Mouse (Mus musculus): Measurements from ENCODE around the gene Egfr. TPM values are rescaled to one million over a fixed set of nuclear protein-coding genes. Genes with fewer than 3 reads are reported as not detected.

Gene Egfr
- polyA plus RNA-seq (2015; fragmentation: Nextera tagmentation; extraction: Ambion mirVana): 4.0 and 8.3 TPM in 2 replicates

DNA sequence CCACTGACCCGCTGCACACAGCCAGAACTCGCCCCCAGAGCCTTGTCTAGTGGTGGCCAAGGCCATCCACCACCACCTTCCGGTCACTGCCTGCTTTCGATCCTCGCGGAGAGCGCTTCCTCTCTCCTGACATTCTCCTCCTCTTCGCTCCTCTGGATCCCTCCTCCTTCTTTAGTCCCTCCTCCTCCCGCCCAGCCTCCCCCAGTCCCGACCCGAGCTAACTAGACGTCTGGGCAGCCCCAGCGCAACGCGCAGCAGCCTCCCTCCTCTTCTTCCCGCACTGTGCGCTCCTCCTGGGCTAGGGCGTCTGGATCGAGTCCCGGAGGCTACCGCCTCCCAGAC lies at the start of gene Egfr:
Egfr (plus strand) TSS at position 197 of the 342 bp plus-strand sequence.
- no peaks in the 10 kb centered on the region for H3K36me3 ChIP-seq (ENCODE audit: control insufficient read depth, insufficient read depth, low read length)
- H3K27ac ChIP-seq (ENCODE audit: low read length): no peak within 1 kb of the TSS
- 0% methylated on average over 21 of the region's 21 CpGs for WGBS
- peak; percentile 88 for ATAC-seq
- no peaks in the 10 kb centered on the region for H3K9me3 ChIP-seq (replicated peaks; ENCODE audit: control insufficient read depth, low read length, poor library complexity, severe bottlenecking)
- peaks cover 7% of the 10 kb centered on the region; the same call in 1 of the 2 replicates for H3K4me1 ChIP-seq (ENCODE audit: control insufficient read depth, insufficient read depth, low read length)
- H3K4me2 ChIP-seq (ENCODE audit: low read length): peak within 1 kb of the TSS; percentile 97
- H3K9ac ChIP-seq (ENCODE audit: low read depth, low read length): peak within 1 kb of the TSS; percentile 60
- peak within 1 kb of the TSS; percentile 51 for H3K4me3 ChIP-seq (ENCODE audit: low read depth, low read length)
- H3K27me3 ChIP-seq (ENCODE audit: control insufficient read depth, insufficient read depth, low read depth, low read length): peaks cover 29% of the 10 kb centered on the region

GRCm38 (mm10) chr11:16703221-16703620 lies 48.8 kb upstream of the Egfr start:
- no peak for ATAC-seq
- Histone ChIP-seq H3K27ac (ENCODE audit: low read length) (no peak overlapping the region), H3K4me2 (ENCODE audit: low read length) (no peak overlapping the region), H3K9ac (ENCODE audit: low read depth, low read length) (no peak overlapping the region), H3K4me1 (ENCODE audit: control insufficient read depth, insufficient read depth, low read length) (no peaks in the 10 kb centered on the region), H3K4me3 (ENCODE audit: low read depth, low read length) (no peak overlapping the region), H3K27me3 (ENCODE audit: control insufficient read depth, insufficient read depth, low read depth, low read length) (no peaks in the 10 kb centered on the region), H3K36me3 (ENCODE audit: control insufficient read depth, insufficient read depth, low read length) (no peaks in the 10 kb centered on the region), H3K9me3 (replicated peaks; ENCODE audit: control insufficient read depth, low read length, poor library complexity, severe bottlenecking) (no peaks in the 10 kb centered on the region)
- 93% methylated on average over 3 of the region's 3 CpGs for WGBS

DNA sequence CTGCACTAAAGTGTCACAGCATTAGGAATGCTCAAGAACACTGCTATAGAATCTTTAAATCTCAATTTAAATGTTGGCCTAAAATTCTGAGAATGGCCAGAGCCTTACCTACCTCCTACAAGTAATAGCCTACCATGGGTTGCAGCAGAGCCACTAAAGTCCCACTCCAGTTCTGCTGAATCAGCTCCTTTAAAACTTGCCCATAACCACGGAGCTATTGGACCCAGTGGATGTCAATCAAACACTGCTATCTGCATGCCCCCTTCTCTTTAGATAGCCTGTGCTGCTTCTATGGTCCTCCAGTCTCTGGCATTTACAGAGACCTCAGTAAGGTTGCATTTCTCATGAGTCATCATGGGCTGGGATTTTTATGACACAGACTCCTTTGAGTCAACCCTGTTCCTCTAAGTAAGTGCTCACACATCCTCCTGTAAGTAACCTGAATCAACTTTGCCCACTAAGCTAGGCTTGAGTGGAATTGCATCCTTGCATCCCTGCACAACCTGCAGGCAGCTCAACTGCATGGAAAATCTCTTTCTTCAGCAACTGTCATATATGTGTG lies 16.8 kb upstream of the Egfr start:
- Histone ChIP-seq H3K4me2 (ENCODE audit: low read length) (no peak overlapping the region), H3K27ac (ENCODE audit: low read length) (no peak overlapping the region), H3K27me3 (ENCODE audit: control insufficient read depth, insufficient read depth, low read depth, low read length) (no peaks in the 10 kb centered on the region), H3K4me3 (ENCODE audit: low read depth, low read length) (no peak overlapping the region), H3K9me3 (replicated peaks; ENCODE audit: control insufficient read depth, low read length, poor library complexity, severe bottlenecking) (no peaks in the 10 kb centered on the region), H3K9ac (ENCODE audit: low read depth, low read length) (no peak overlapping the region), H3K36me3 (ENCODE audit: control insufficient read depth, insufficient read depth, low read length) (no peaks in the 10 kb centered on the region), H3K4me1 (ENCODE audit: control insufficient read depth, insufficient read depth, low read length) (no peaks in the 10 kb centered on the region)
- ATAC-seq: no peak
- WGBS: 55% methylated on average over 1 of the region's 1 CpGs

GRCm38 (mm10) chr11:16737323-16737722 lies 14.7 kb upstream of the Egfr start:
- 78% methylated on average over 2 of the region's 2 CpGs for WGBS
- Histone ChIP-seq H3K4me1 (ENCODE audit: control insufficient read depth, insufficient read depth, low read length) (no peaks in the 10 kb centered on the region), H3K9ac (ENCODE audit: low read depth, low read length) (no peak overlapping the region), H3K27ac (ENCODE audit: low read length) (no peak overlapping the region), H3K9me3 (replicated peaks; ENCODE audit: control insufficient read depth, low read length, poor library complexity, severe bottlenecking) (no peaks in the 10 kb centered on the region), H3K4me2 (ENCODE audit: low read length) (no peak overlapping the region), H3K4me3 (ENCODE audit: low read depth, low read length) (no peak overlapping the region), H3K36me3 (ENCODE audit: control insufficient read depth, insufficient read depth, low read length) (no peaks in the 10 kb centered on the region), H3K27me3 (ENCODE audit: control insufficient read depth, insufficient read depth, low read depth, low read length) (no peaks in the 10 kb centered on the region)
- no peak for ATAC-seq

GRCm38 (mm10) chr11:16738691-16739090 lies 13.3 kb upstream of the Egfr start:
- H3K27ac ChIP-seq (ENCODE audit: low read length): no peak overlapping the region
- H3K4me1 ChIP-seq (ENCODE audit: control insufficient read depth, insufficient read depth, low read length): no peaks in the 10 kb centered on the region
- no peaks in the 10 kb centered on the region for H3K9me3 ChIP-seq (replicated peaks; ENCODE audit: control insufficient read depth, low read length, poor library complexity, severe bottlenecking)
- H3K36me3 ChIP-seq (ENCODE audit: control insufficient read depth, insufficient read depth, low read length): no peaks in the 10 kb centered on the region
- H3K27me3 ChIP-seq (ENCODE audit: control insufficient read depth, insufficient read depth, low read depth, low read length): no peaks in the 10 kb centered on the region
- no peak for ATAC-seq
- no peak overlapping the region for H3K4me3 ChIP-seq (ENCODE audit: low read depth, low read length)
- no peak overlapping the region for H3K4me2 ChIP-seq (ENCODE audit: low read length)
- H3K9ac ChIP-seq (ENCODE audit: low read depth, low read length): no peak overlapping the region
- WGBS: 91% methylated on average over 2 of the region's 2 CpGs

GRCm38 (mm10) chr11:16739155-16739554 lies 12.8 kb upstream of the Egfr start:
- H3K9me3 ChIP-seq (replicated peaks; ENCODE audit: control insufficient read depth, low read length, poor library complexity, severe bottlenecking): no peaks in the 10 kb centered on the region
- H3K27ac ChIP-seq (ENCODE audit: low read length): no peak overlapping the region
- H3K4me2 ChIP-seq (ENCODE audit: low read length): no peak overlapping the region
- no peak overlapping the region for H3K9ac ChIP-seq (ENCODE audit: low read depth, low read length)
- no peaks in the 10 kb centered on the region for H3K27me3 ChIP-seq (ENCODE audit: control insufficient read depth, insufficient read depth, low read depth, low read length)
- ATAC-seq: no peak
- H3K36me3 ChIP-seq (ENCODE audit: control insufficient read depth, insufficient read depth, low read length): no peaks in the 10 kb centered on the region
- H3K4me1 ChIP-seq (ENCODE audit: control insufficient read depth, insufficient read depth, low read length): no peaks in the 10 kb centered on the region
- WGBS: 80% methylated on average over 3 of the region's 3 CpGs
- H3K4me3 ChIP-seq (ENCODE audit: low read depth, low read length): no peak overlapping the region

DNA sequence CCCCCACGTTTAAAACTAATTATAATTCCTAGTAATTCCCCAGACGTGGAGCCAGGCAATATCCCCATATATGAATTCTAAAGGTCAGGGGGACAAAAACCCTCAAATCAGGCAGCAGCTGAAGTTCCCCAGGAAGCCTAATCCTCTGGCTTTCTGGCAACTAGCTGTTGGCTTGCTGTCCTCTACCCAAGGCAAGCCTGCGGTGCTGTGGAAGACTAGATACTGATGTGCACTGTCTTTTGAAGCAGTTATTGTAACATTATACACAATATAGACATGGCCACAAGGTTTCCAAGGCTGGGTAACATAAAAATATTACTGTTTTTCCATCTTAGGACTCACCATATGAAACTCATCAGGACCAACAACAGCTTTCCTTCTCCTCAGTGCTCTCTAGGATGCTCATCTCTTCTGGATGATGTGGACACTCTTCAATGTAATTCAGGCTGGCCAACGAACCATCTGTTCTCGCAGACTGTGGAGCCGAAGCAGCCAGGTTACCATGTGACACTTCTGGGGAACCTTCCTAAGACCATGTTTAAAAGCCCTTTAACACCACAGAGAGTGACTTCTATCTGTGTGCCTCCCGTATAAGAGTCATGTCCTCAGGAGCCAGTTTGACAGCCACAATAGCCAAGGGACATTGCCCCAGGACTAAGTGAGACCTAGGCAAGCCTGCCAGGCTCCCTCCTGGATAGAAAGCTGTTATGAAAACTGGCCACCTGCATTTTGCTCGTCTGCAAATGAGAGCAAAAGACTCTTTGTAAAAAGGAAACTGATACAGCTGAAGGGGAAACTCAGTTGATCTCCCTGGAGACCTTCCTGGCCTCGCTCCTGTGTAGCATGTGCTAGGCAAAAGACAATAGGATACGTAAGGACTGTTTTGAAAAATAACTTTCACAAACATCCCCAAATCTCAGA lies 11.1 kb upstream of the Egfr start:
- H3K4me1 ChIP-seq (ENCODE audit: control insufficient read depth, insufficient read depth, low read length): no peaks in the 10 kb centered on the region
- H3K4me2 ChIP-seq (ENCODE audit: low read length): no peak overlapping the region
- H3K27me3 ChIP-seq (ENCODE audit: control insufficient read depth, insufficient read depth, low read depth, low read length): no peaks in the 10 kb centered on the region
- no peak for ATAC-seq
- H3K9me3 ChIP-seq (replicated peaks; ENCODE audit: control insufficient read depth, low read length, poor library complexity, severe bottlenecking): no peaks in the 10 kb centered on the region
- 75% methylated on average over 10 of the region's 10 CpGs for WGBS
- H3K4me3 ChIP-seq (ENCODE audit: low read depth, low read length): no peak overlapping the region
- no peaks in the 10 kb centered on the region for H3K36me3 ChIP-seq (ENCODE audit: control insufficient read depth, insufficient read depth, low read length)
- H3K9ac ChIP-seq (ENCODE audit: low read depth, low read length): no peak overlapping the region
- H3K27ac ChIP-seq (ENCODE audit: low read length): no peak overlapping the region

- 82% methylated on average over 4 of the region's 4 CpGs for WGBS
- H3K4me3 ChIP-seq (ENCODE audit: low read depth, low read length): no peak overlapping the region
Observed at GRCm38 (mm10) chr11:16742251-16742650, 9.8 kb upstream of the Egfr start.

GRCm38 (mm10) chr11:16742821-16743220 lies 9.2 kb upstream of the Egfr start:
- no peak overlapping the region for H3K9ac ChIP-seq (ENCODE audit: low read depth, low read length)
- H3K27me3 ChIP-seq (ENCODE audit: control insufficient read depth, insufficient read depth, low read depth, low read length): no peaks in the 10 kb centered on the region
- no peaks in the 10 kb centered on the region for H3K9me3 ChIP-seq (replicated peaks; ENCODE audit: control insufficient read depth, low read length, poor library complexity, severe bottlenecking)
- H3K4me2 ChIP-seq (ENCODE audit: low read length): no peak overlapping the region
- no peaks in the 10 kb centered on the region for H3K4me1 ChIP-seq (ENCODE audit: control insufficient read depth, insufficient read depth, low read length)
- no peaks in the 10 kb centered on the region for H3K36me3 ChIP-seq (ENCODE audit: control insufficient read depth, insufficient read depth, low read length)
- H3K4me3 ChIP-seq (ENCODE audit: low read depth, low read length): no peak overlapping the region
- 98% methylated on average over 2 of the region's 2 CpGs for WGBS
- ATAC-seq: no peak
- no peak overlapping the region for H3K27ac ChIP-seq (ENCODE audit: low read length)

More at GRCm38 (mm10) chr11:16742251-16742650, 9.8 kb upstream of the Egfr start:
- Histone ChIP-seq H3K36me3 (ENCODE audit: control insufficient read depth, insufficient read depth, low read length) (no peaks in the 10 kb centered on the region), H3K4me1 (ENCODE audit: control insufficient read depth, insufficient read depth, low read length) (no peaks in the 10 kb centered on the region), H3K27ac (ENCODE audit: low read length) (no peak overlapping the region), H3K27me3 (ENCODE audit: control insufficient read depth, insufficient read depth, low read depth, low read length) (no peaks in the 10 kb centered on the region), H3K4me2 (ENCODE audit: low read length) (no peak overlapping the region), H3K9ac (ENCODE audit: low read depth, low read length) (no peak overlapping the region), H3K9me3 (replicated peaks; ENCODE audit: control insufficient read depth, low read length, poor library complexity, severe bottlenecking) (no peaks in the 10 kb centered on the region)
- ATAC-seq: no peak
